Mouse (Mus musculus) heart, adult 2 months (tissue): Measurements from ENCODE around the gene Hs6st2. TPM values are rescaled to one million over a fixed set of nuclear protein-coding genes. Genes with fewer than 3 reads are reported as not detected.
A peak's percentile ranks its signal among the peaks of the same experiment; 100 is the strongest.

Source experiments
- DNase-seq, 2 experiments: peaks; one replicate each; pipeline ENCODE4 v3.0.0; 2021
- H3K27ac ChIP-seq: fragments of 200-600 bp; 2 replicates; pipeline ENCODE4 v1.8.1; 2022
- H3K27me3 ChIP-seq: fragments of 200-500 bp; 2 replicates; pipeline ENCODE4 v1.6.1; 2012; ENCODE audit warnings: mild to moderate bottlenecking, low read length, inconsistent platforms, mixed read lengths; ENCODE audit not compliant: control insufficient read depth, insufficient read depth
- H3K36me3 ChIP-seq: fragments of 200-500 bp; 2 replicates; pipeline ENCODE4 v1.6.1; 2012; ENCODE audit warnings: low read length, inconsistent platforms; ENCODE audit not compliant: control insufficient read depth, insufficient read depth
- H3K4me1 ChIP-seq: fragments of 200-500 bp; 2 replicates; pipeline ENCODE4 v1.6.1; 2011; ENCODE audit warnings: low read length; ENCODE audit not compliant: control insufficient read depth, insufficient read depth
- H3K4me3 ChIP-seq: fragments of 200-600 bp; 2 replicates; pipeline ENCODE4 v1.8.1; 2022
- H3K79me2 ChIP-seq: fragments of 200-500 bp; replicated peaks from 2 replicates; pipeline ENCODE4 v1.6.1; 2012; ENCODE audit warnings: mild to moderate bottlenecking, inconsistent platforms, low read length, moderate library complexity, mixed read lengths; ENCODE audit not compliant: control insufficient read depth, insufficient read depth
- H3K9ac ChIP-seq: fragments of 200-500 bp; 2 replicates; pipeline ENCODE4 v1.6.1; 2012; ENCODE audit warnings: low read depth, mild to moderate bottlenecking, control low read depth, inconsistent platforms, low read length, mixed read lengths
- CTCF ChIP-seq: fragments of 200-600 bp; IDR thresholded peaks from 2 replicates; pipeline ENCODE4 v1.8.1; 2022; ENCODE audit warnings: antibody characterized with exemption, mild to moderate bottlenecking, moderate library complexity
- EP300 ChIP-seq: fragments of 200-500 bp; IDR thresholded peaks from 2 replicates; pipeline ENCODE4 v1.6.1; 2011; ENCODE audit warnings: low read depth, low read length, control low read depth; ENCODE audit not compliant: insufficient read depth
- POLR2A ChIP-seq: fragments of 200-500 bp; IDR thresholded peaks from 2 replicates; pipeline ENCODE4 v1.6.1; 2011; ENCODE audit warnings: mild to moderate bottlenecking, low read depth, low read length, control low read depth; ENCODE audit not compliant: insufficient read depth
- WGBS: fragments of 180-500 bp; shearing (Covaris S2); methylation state at CpG from one replicate; pipeline ENCODE4 v1.1.7; 2018; 5-methylcytosine and 5-hydroxymethylcytosine counted together
- intact Hi-C: fragments of 180-260 bp; cut with DNase I; formaldehyde crosslinking; loops from one replicate; pipeline ENCODE4 v1.15.1; 2025
- polyA plus RNA-seq: library from polyadenylated mRNA; depleted of rRNA; stranded (reverse); fragments of >200 nt; gene quantifications from 2 replicates; pipeline ENCODE4 v1.2.3, GENCODE M21; 2012
- total RNA-seq, 2 experiments: library from RNA; stranded (reverse); gene quantifications; 2 replicates each; pipeline ENCODE4 v1.2.3; 2021

The Hs6st2 gene
- total and polyA plus RNA-seq, 3 experiments: 0.26 to 0.41 (median 0.41) TPM

- H3K79me2 ChIP-seq: no peaks in the 10 kb centered on the region
- no peaks in the 10 kb centered on the region for H3K27me3 ChIP-seq
- H3K9ac ChIP-seq: no peak overlapping the region
- H3K36me3 ChIP-seq: no peaks in the 10 kb centered on the region
- intact Hi-C loops: no loop called here
- DNase-seq: no peak
- TF ChIP-seq POLR2A: no peak
- TF ChIP-seq EP300: no peak
- no peak for TF ChIP-seq CTCF
- no peaks in the 10 kb centered on the region for H3K4me1 ChIP-seq
- 91% methylated on average over 6 of the region's 6 CpGs for whole genome bisulfite sequencing
- no peak overlapping the region for H3K27ac ChIP-seq
- H3K4me3 ChIP-seq: no peak overlapping the region
Measured at GRCm38 (mm10) chrX:51535226-51535625, 146.4 kb downstream of the Hs6st2 start.

DNA sequence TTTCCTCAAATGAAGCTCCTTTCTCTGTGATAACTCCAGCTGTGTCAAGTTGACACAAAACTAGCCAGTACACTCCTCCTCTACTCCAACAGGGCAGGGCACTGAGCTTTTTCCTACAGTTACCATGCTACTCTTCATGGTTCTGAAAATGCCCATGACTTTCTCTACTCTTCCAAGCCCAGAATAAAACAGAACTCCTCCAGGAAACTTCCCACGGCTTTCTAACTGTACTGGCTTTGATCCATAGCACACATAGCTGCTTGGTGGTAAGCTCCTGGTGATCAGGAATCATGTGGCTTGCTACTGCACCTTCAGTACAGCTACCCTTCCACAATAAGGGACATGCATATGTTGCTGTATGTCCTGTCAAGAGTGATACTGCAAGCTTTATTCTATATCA, 150.5 kb downstream of the Hs6st2 start:
- intact Hi-C loops: no loop called here
- H3K36me3 ChIP-seq: no peaks in the 10 kb centered on the region
- no peak overlapping the region for H3K9ac ChIP-seq
- H3K4me1 ChIP-seq: no peaks in the 10 kb centered on the region
- WGBS: 62% methylated on average over 1 of the region's 1 CpGs
- no peak for DNase-seq
- no peak for TF ChIP-seq EP300
- no peak for TF ChIP-seq CTCF
- TF ChIP-seq POLR2A: no peak
- H3K79me2 ChIP-seq: no peaks in the 10 kb centered on the region
- H3K27me3 ChIP-seq: no peaks in the 10 kb centered on the region
- H3K27ac ChIP-seq: no peak overlapping the region
- H3K4me3 ChIP-seq: no peak overlapping the region

DNA sequence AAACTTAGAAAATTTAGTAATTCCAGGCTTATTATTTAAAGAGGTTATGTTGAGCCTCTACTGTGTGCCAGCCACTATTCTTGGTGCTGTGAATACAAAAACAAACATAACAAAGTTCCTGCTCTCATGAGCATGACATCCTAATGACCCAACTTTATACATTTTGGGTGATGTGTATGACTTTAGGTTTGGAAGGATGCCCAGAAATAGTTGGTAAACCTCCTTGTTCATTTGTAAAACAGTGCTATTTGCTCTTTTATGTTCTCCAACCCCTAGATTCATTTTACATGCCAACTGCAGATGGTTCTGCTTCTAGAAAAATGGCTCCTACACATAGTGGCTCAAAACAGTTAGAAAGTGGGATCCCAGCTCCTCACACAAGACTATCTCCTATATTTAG, 153.1 kb downstream of the Hs6st2 start:
- no peak overlapping the region for H3K27ac ChIP-seq
- H3K79me2 ChIP-seq: no peaks in the 10 kb centered on the region
- H3K4me1 ChIP-seq: no peaks in the 10 kb centered on the region
- H3K36me3 ChIP-seq: no peaks in the 10 kb centered on the region
- intact Hi-C loops: no loop called here
- H3K4me3 ChIP-seq: no peak overlapping the region
- H3K9ac ChIP-seq: no peak overlapping the region
- no peak for DNase-seq
- TF ChIP-seq EP300 (no peak), POLR2A (no peak), CTCF (no peak)
- H3K27me3 ChIP-seq: no peaks in the 10 kb centered on the region

- no peak for TF ChIP-seq EP300
- TF ChIP-seq POLR2A: no peak
- TF ChIP-seq CTCF: no peak
- 66% methylated on average over 1 of the region's 1 CpGs for WGBS
- DNase-seq: no peak
- no peaks in the 10 kb centered on the region for H3K36me3 ChIP-seq
- intact Hi-C loops: no loop called here
- no peaks in the 10 kb centered on the region for H3K79me2 ChIP-seq
- no peaks in the 10 kb centered on the region for H3K27me3 ChIP-seq
- no peak overlapping the region for H3K9ac ChIP-seq
- H3K4me1 ChIP-seq: no peaks in the 10 kb centered on the region
- H3K4me3 ChIP-seq: no peak overlapping the region
- no peak overlapping the region for H3K27ac ChIP-seq
Measured at GRCm38 (mm10) chrX:51514831-51515230, 166.8 kb downstream of the Hs6st2 start.

GRCm38 (mm10) chrX:51506526-51506925, 175.1 kb downstream of the Hs6st2 start:
- no peak overlapping the region for H3K9ac ChIP-seq
- intact Hi-C loops: no loop called here

DNA sequence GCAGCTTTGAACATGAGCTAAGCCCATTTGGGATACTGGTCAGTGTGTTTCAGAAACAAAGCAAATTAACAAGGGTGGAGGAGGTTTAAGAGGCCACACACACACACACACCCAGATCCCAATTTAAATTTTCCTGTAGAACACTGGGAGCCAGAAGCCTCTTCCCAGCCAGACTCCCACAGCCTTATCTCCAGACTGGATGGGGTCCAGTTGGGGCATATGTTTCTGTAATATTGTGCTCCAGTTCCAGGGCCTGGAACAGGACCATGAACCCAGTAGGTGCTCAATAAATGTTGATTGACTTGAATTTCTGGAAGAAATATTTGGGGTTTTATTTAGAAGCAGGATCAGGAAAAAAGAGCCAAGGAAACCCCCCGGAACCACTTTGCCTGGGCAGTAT, 176.0 kb downstream of the Hs6st2 start:
- no peaks in the 10 kb centered on the region; the same call in none of the 2 replicates for H3K4me1 ChIP-seq
- TF ChIP-seq POLR2A (no peak), EP300 (no peak), CTCF (no peak)
- no peak overlapping the region for H3K4me3 ChIP-seq
- no peaks in the 10 kb centered on the region for H3K79me2 ChIP-seq
- H3K27ac ChIP-seq: no peak overlapping the region
- intact Hi-C loops: no loop called here
- 40% methylated on average over 1 of the region's 1 CpGs for WGBS
- no peak overlapping the region for H3K9ac ChIP-seq
- H3K36me3 ChIP-seq: no peaks in the 10 kb centered on the region
- no peaks in the 10 kb centered on the region for H3K27me3 ChIP-seq
- peak in 1 of 2 experiments; percentile 4 for DNase-seq

More at GRCm38 (mm10) chrX:51506526-51506925, 175.1 kb downstream of the Hs6st2 start:
- no peak for TF ChIP-seq CTCF
- no peaks in the 10 kb centered on the region for H3K27me3 ChIP-seq
- no peaks in the 10 kb centered on the region; the same call in none of the 2 replicates for H3K4me1 ChIP-seq
- WGBS: 58% methylated on average over 4 of the region's 4 CpGs
- no peaks in the 10 kb centered on the region for H3K79me2 ChIP-seq
- no peak overlapping the region for H3K4me3 ChIP-seq
- DNase-seq: no peak
- H3K27ac ChIP-seq: no peak overlapping the region
- no peaks in the 10 kb centered on the region for H3K36me3 ChIP-seq
